Mouse (Mus musculus) testis, adult 2 months (tissue): Measurements from ENCODE around the gene Foxo3.

Experiments used
- CTCF ChIP-seq: fragments of 200-500 bp; IDR thresholded peaks from 2 replicates; pipeline ENCODE4 v1.5.1; 2012; ENCODE audit warnings: low read depth, mild to moderate bottlenecking, inconsistent platforms, low read length, moderate library complexity; ENCODE audit not compliant: control insufficient read depth, insufficient read depth, insufficient replicate concordance
- POLR2A ChIP-seq: fragments of 200-500 bp; IDR thresholded peaks from 2 replicates; pipeline ENCODE4 v1.6.1; 2012; ENCODE audit warnings: low read depth, mild to moderate bottlenecking, inconsistent platforms, low read length, moderate library complexity; ENCODE audit not compliant: control insufficient read depth

- TF ChIP-seq POLR2A (no peak), CTCF (no peak)
Observed at GRCm38 (mm10) chr10:42238923-42239809, 37.4 kb downstream of the Foxo3 start.
